ENCODE assay signal across 12 mouse cellular contexts in genomic region chr5:142998171-142998570, GRCm38 (mm10). TPM values are rescaled to one million over a fixed set of nuclear protein-coding genes. Genes with fewer than 3 reads are reported as not detected.
DNase-seq lines count a peak whose midpoint lies in the region; ATAC-seq and TF ChIP-seq lines count a peak whose summit lies in the region.
"Had no signal": no experiment of that assay in that cellular context is flagged by ENCODE, and none has a peak within 500 bp of the region (broad histone marks: within the 10 kb centered on the region; RNA-seq: fewer than 3 reads in every experiment).

No protein-coding gene starts in this region.

- no peaks in the 10 kb centered on the region for H3K9me3 ChIP-seq in lung, embryonic 14.5 days (ENCODE audit: low read depth, low read length)
- no peaks in the 10 kb centered on the region for H3K9me3 ChIP-seq in liver, embryonic 16.5 days (replicated peaks; ENCODE audit: control insufficient read depth, low read length)
- H3K9me3 ChIP-seq in forebrain, embryonic 12.5 days = no peaks in the 10 kb centered on the region
- H3K9me3 ChIP-seq: neural tube, embryonic 12.5 days had no signal

- no peak overlapping the region for H3K9ac ChIP-seq in lung, embryonic 14.5 days
- no peak overlapping the region for H3K9ac ChIP-seq in liver, embryonic 16.5 days (ENCODE audit: low read depth, low read length)
- no peak overlapping the region for H3K9ac ChIP-seq in forebrain, embryonic 12.5 days
- H3K9ac ChIP-seq: neural tube, embryonic 12.5 days had no signal

- no peak overlapping the region for H3K4me2 ChIP-seq in lung, embryonic 14.5 days
- no peak overlapping the region for H3K4me2 ChIP-seq in liver, embryonic 16.5 days (ENCODE audit: low read depth, low read length)
- H3K4me2 ChIP-seq in forebrain, embryonic 12.5 days = no peak overlapping the region
- H3K4me2 ChIP-seq: neural tube, embryonic 12.5 days had no signal

- 33% methylated on average over 2 of the region's 2 CpGs for WGBS in lung, embryonic 14.5 days
- 47% methylated on average over 2 of the region's 2 CpGs for WGBS in liver, embryonic 16.5 days (ENCODE audit: insufficient replicate concordance)
- WGBS in forebrain, embryonic 12.5 days = 66% methylated on average over 2 of the region's 2 CpGs

- H3K4me3 ChIP-seq in lung, embryonic 14.5 days (ENCODE audit: low read depth, low read length) = no peak overlapping the region
- no peak overlapping the region for H3K4me3 ChIP-seq in liver, embryonic 16.5 days (ENCODE audit: low read depth, low read length)
- no peak overlapping the region for H3K4me3 ChIP-seq in forebrain, embryonic 12.5 days (replicated peaks)
- H3K4me3 ChIP-seq: neural tube, embryonic 12.5 days had no signal

- H3K27me3 ChIP-seq in lung, embryonic 14.5 days (ENCODE audit: insufficient read depth, low read length) = no peaks in the 10 kb centered on the region
- H3K27me3 ChIP-seq in liver, embryonic 16.5 days (ENCODE audit: control insufficient read depth, insufficient read depth, low read depth, low read length) = no peaks in the 10 kb centered on the region
- no peaks in the 10 kb centered on the region for H3K27me3 ChIP-seq in forebrain, embryonic 12.5 days
- H3K27me3 ChIP-seq: CH12.LX; neural tube, embryonic 12.5 days had no signal

- peaks cover 20% of the 10 kb centered on the region for H3K36me3 ChIP-seq in lung, embryonic 14.5 days (ENCODE audit: insufficient read depth)
- H3K36me3 ChIP-seq in liver, embryonic 16.5 days (ENCODE audit: control insufficient read depth, insufficient read depth) = peaks cover 2% of the 10 kb centered on the region; the same call in 1 of the 2 replicates
- H3K36me3 ChIP-seq in forebrain, embryonic 12.5 days (replicated peaks) = peaks cover 14% of the 10 kb centered on the region

- H3K27ac ChIP-seq in lung, embryonic 14.5 days (ENCODE audit: low read depth) = peak overlapping the region; percentile 15
- no peak overlapping the region for H3K27ac ChIP-seq in liver, embryonic 16.5 days (ENCODE audit: low read length)
- H3K27ac ChIP-seq in forebrain, embryonic 12.5 days = no peak overlapping the region
- H3K27ac ChIP-seq: neural tube, embryonic 12.5 days had no signal

- no peaks in the 10 kb centered on the region for H3K4me1 ChIP-seq in lung, embryonic 14.5 days (ENCODE audit: insufficient read depth)
- peaks cover 6% of the 10 kb centered on the region for H3K4me1 ChIP-seq in liver, embryonic 16.5 days (ENCODE audit: control insufficient read depth, low read depth, low read length)
- peaks cover 10% of the 10 kb centered on the region for H3K4me1 ChIP-seq in forebrain, embryonic 12.5 days

- peak; percentile 15; the same call in 1 of the 2 replicates for ATAC-seq in lung, embryonic 14.5 days (ENCODE audit: insufficient read depth)
- ATAC-seq in liver, embryonic 16.5 days (ENCODE audit: low read depth) = peak; percentile 42; the same call in 1 of the 2 replicates
- no peak for ATAC-seq in forebrain, embryonic 12.5 days (ENCODE audit: low FRiP score)
- ATAC-seq: forebrain, embryonic 16.5 days had no signal

- peak; percentile 47 for DNase-seq in lung, embryonic 14.5 days
- no peak for DNase-seq in lung, adult 18-20 months
- DNase-seq in heart, adult 8-10 months (ENCODE audit: low spot score) = peak; percentile 28
- DNase-seq in kidney, adult 11 months = peak; percentile 30
- no peak for DNase-seq in urinary bladder, postnatal 36 days (ENCODE audit: low spot score in 2 of 2)
- no peak for DNase-seq in frontal cortex, postnatal 25 days (ENCODE audit: low spot score in 2 of 2)
- DNase-seq: layer of hippocampus, adult 9-11 months had no signal

- TF ChIP-seq CTCF in lung, embryonic 14.5 days (IDR thresholded peaks at IDR 0.05; ENCODE audit: low read depth) = no peak

RNA-seq across cellular contexts. Expression of gene Fscn1, which starts 38.0 kb away (rescaled TPM):
- 331 and 347 TPM in 2 replicates for polyA plus RNA-seq in lung, embryonic 14.5 days (2014; fragmentation: Nextera tagmentation; extraction: Ambion mirVana)
- total RNA-seq in heart, adult 8-10 months (2022) = 10 to 100 TPM in 3 of 4 experiments, 1 to 10 TPM in 1; 9.9 to 28.6 (median 23.6) TPM
- polyA plus RNA-seq in liver, embryonic 16.5 days (2015; fragmentation: Nextera tagmentation; extraction: Ambion mirVana) = 19.6 and 20.4 TPM in 2 replicates
- 665 and 748 TPM in 2 replicates for polyA plus RNA-seq in forebrain, embryonic 12.5 days (2016; fragmentation: Nextera tagmentation; extraction: Ambion mirVana)

Comparison
In these comparisons a context has a peak if more than half of its experiments do, and no peak if none do; other contexts are left out.
1. DNase-seq: peak in lung, embryonic 14.5 days (single experiment), heart, adult 8-10 months (single experiment) and kidney, adult 11 months (single experiment); none in lung, adult 18-20 months (0 of 2), urinary bladder, postnatal 36 days (0 of 2) and frontal cortex, postnatal 25 days (0 of 2).
2. RNA of gene Fscn1, which starts 38.0 kb away (polyA plus RNA-seq): 665 to 748 TPM in forebrain, embryonic 12.5 days and 331 to 347 TPM in lung, embryonic 14.5 days; 19.6 to 20.4 TPM in liver, embryonic 16.5 days; every median in the first group is over 10 times any median in the second.